Mouse (Mus musculus) adipose tissue, adult 10 weeks (tissue): ENCODE measurements around the gene Reg3g. TPM values are rescaled to one million over a fixed set of nuclear protein-coding genes. Genes with fewer than 3 reads are reported as not detected.

Experiments used
- polyA plus RNA-seq: library from polyadenylated mRNA; stranded (reverse); fragments of 350-450 nt; fragmentation: Illumina TruSeq; extraction: RNeasy Lipid Tissue Mini Kit (QIAGEN cat#74804); gene quantifications from one replicate; pipeline ENCODE4 v1.2.3, GENCODE M21; 2014; ENCODE audit warnings: low read depth, low replicate concordance

The Reg3g gene
- polyA plus RNA-seq: not detected

DNA sequence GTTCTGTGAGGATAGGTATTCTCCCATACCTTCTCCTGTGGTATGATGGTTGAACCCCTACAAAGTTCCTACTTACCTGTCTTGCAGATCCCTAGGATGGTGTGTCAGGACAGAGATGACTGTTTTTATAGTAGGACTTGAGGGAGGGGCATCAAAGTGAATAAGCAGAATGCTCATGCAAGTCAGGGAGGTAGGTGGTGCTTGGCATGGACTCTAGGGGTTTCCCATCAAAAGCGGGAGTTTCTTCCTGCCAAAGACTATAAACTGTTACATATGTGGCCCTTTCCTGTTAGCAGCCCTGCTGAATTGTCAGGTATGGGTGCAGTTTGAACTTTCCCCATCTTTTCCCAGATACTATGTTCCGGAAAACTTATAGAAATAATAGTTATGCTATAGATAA lies at the start of gene Reg3g:
Gene Reg3g (minus strand): TSS at position 101 of the 400 bp plus-strand sequence.

DNA sequence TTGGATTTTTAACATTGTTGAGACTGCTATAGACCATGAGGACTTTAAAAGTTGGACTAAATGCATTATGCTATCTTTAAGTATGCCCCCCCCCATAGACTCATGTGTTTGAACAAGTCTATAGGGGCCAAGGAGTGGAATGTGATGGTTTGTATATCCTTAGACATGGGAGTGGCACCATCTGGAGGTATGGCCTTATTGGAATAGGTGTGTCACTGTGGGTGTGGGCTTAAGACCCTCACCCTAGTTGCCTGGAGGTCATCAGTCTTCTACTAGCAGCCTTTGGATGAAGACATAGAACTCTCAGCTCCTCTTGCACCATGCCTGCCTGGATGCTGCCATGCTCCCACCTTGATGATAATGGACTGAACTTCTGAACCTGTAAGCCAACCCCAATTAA lies 46.3 kb downstream of the Reg3g start, which contains the start of gene Reg1:
Gene Reg1 (plus strand): TSS at position 301 of the 400 bp plus-strand sequence.

Other genes with a start within 250 kb of the Reg3g start
- gene Reg3b, start 98.2 kb downstream of the Reg3g start, polyA plus RNA-seq: not detected
- gene Reg3d, start 90.0 kb downstream of the Reg3g start, polyA plus RNA-seq: not detected
- not detected for gene Reg3a, start 88.2 kb downstream of the Reg3g start, polyA plus RNA-seq
- not detected for gene Reg2, start 73.2 kb downstream of the Reg3g start, polyA plus RNA-seq
- gene Reg1, start 46.2 kb downstream of the Reg3g start, polyA plus RNA-seq: not detected